Mouse (Mus musculus): Measurements from ENCODE around the gene Ferd3l. TPM values are rescaled to one million over a fixed set of nuclear protein-coding genes. Genes with fewer than 3 reads are reported as not detected.

Ferd3l gene
- polyA plus RNA-seq, 1 experiment from 2014 or later = not detected

GRCm38 (mm10) chr12:33958241-33959194 lies 30.3 kb downstream of the Ferd3l start:
- H3K4me2 ChIP-seq (replicated peaks; ENCODE audit: low read depth) = peak overlapping the region; percentile 78
- peak overlapping the region; percentile 78 for H3K27ac ChIP-seq (replicated peaks)
- H3K9ac ChIP-seq (ENCODE audit: low read length) = peak overlapping the region; percentile 69
- WGBS = 3% methylated on average over 47 of the region's 56 CpGs
- TF ChIP-seq CTCF (IDR thresholded peaks at IDR 0.05; ENCODE audit: low read depth) (no peak), EP300 (optimal IDR thresholded peaks at IDR 0.05) (no peak)
- H3K4me1 ChIP-seq (replicated peaks; ENCODE audit: control insufficient read depth, insufficient read depth) = no peaks in the 10 kb centered on the region
- DNase-seq (ENCODE audit: low spot score) (no peak), ATAC-seq (ENCODE audit: low FRiP score, low TSS enrichment) (peak; percentile 35)
- no peaks in the 10 kb centered on the region for H3K36me3 ChIP-seq (ENCODE audit: control insufficient read depth, insufficient read depth, low read length)
- peak overlapping the region; percentile 67 for H3K4me3 ChIP-seq (ENCODE audit: low read depth, low read length)
- H3K9me3 ChIP-seq (ENCODE audit: control insufficient read depth, low read length) = no peaks in the 10 kb centered on the region
- H3K27me3 ChIP-seq (ENCODE audit: control insufficient read depth, insufficient read depth, low read length) = peaks cover 7% of the 10 kb centered on the region; the same call in 1 of the 2 replicates

GRCm38 (mm10) chr12:33959206-33959605 lies 31.0 kb downstream of the Ferd3l start:
- ATAC-seq (ENCODE audit: low FRiP score, low TSS enrichment) (no peak), DNase-seq (ENCODE audit: low spot score) (no peak)
- Histone ChIP-seq H3K9ac (ENCODE audit: low read length) (no peak overlapping the region), H3K4me1 (replicated peaks; ENCODE audit: control insufficient read depth, insufficient read depth) (no peaks in the 10 kb centered on the region), H3K27me3 (ENCODE audit: control insufficient read depth, insufficient read depth, low read length) (peaks cover 11% of the 10 kb centered on the region; the same call in 1 of the 2 replicates), H3K27ac (replicated peaks) (no peak overlapping the region), H3K9me3 (ENCODE audit: control insufficient read depth, low read length) (no peaks in the 10 kb centered on the region), H3K4me3 (ENCODE audit: low read depth, low read length) (peak overlapping the region; percentile 67), H3K4me2 (replicated peaks; ENCODE audit: low read depth) (peak overlapping the region; percentile 78), H3K36me3 (ENCODE audit: control insufficient read depth, insufficient read depth, low read length) (no peaks in the 10 kb centered on the region)
- 20% methylated on average over 6 of the region's 6 CpGs for WGBS
- TF ChIP-seq CTCF (IDR thresholded peaks at IDR 0.05; ENCODE audit: low read depth) (no peak), EP300 (optimal IDR thresholded peaks at IDR 0.05) (no peak)

GRCm38 (mm10) chr12:33959846-33960245 lies 31.6 kb downstream of the Ferd3l start:
- H3K4me3 ChIP-seq (ENCODE audit: low read depth, low read length) = no peak overlapping the region
- H3K4me2 ChIP-seq (replicated peaks; ENCODE audit: low read depth) = no peak overlapping the region

GRCm38 (mm10) chr12:33961013-33961412 lies 32.8 kb downstream of the Ferd3l start:
- H3K4me2 ChIP-seq (replicated peaks; ENCODE audit: low read depth) = no peak overlapping the region
- no peak overlapping the region for H3K9ac ChIP-seq (ENCODE audit: low read length)
- H3K36me3 ChIP-seq (ENCODE audit: control insufficient read depth, insufficient read depth, low read length) = no peaks in the 10 kb centered on the region
- DNase-seq (ENCODE audit: low spot score) (no peak), ATAC-seq (ENCODE audit: low FRiP score, low TSS enrichment) (no peak)
- no peak overlapping the region for H3K4me3 ChIP-seq (ENCODE audit: low read depth, low read length)
- H3K4me1 ChIP-seq (replicated peaks; ENCODE audit: control insufficient read depth, insufficient read depth) = no peaks in the 10 kb centered on the region
- peaks cover 12% of the 10 kb centered on the region; the same call in 1 of the 2 replicates for H3K27me3 ChIP-seq (ENCODE audit: control insufficient read depth, insufficient read depth, low read length)
- H3K9me3 ChIP-seq (ENCODE audit: control insufficient read depth, low read length) = no peaks in the 10 kb centered on the region
- H3K27ac ChIP-seq (replicated peaks) = no peak overlapping the region
- TF ChIP-seq EP300 (optimal IDR thresholded peaks at IDR 0.05) (no peak), CTCF (IDR thresholded peaks at IDR 0.05; ENCODE audit: low read depth) (no peak)
- WGBS = 49% methylated on average over 5 of the region's 5 CpGs

More at GRCm38 (mm10) chr12:33959846-33960245, 31.6 kb downstream of the Ferd3l start:
- Histone ChIP-seq H3K4me1 (replicated peaks; ENCODE audit: control insufficient read depth, insufficient read depth) (no peaks in the 10 kb centered on the region), H3K9ac (ENCODE audit: low read length) (no peak overlapping the region), H3K9me3 (ENCODE audit: control insufficient read depth, low read length) (no peaks in the 10 kb centered on the region), H3K27ac (replicated peaks) (no peak overlapping the region), H3K36me3 (ENCODE audit: control insufficient read depth, insufficient read depth, low read length) (no peaks in the 10 kb centered on the region), H3K27me3 (ENCODE audit: control insufficient read depth, insufficient read depth, low read length) (peaks cover 16% of the 10 kb centered on the region; the same call in 1 of the 2 replicates)
- no peak for TF ChIP-seq EP300 (optimal IDR thresholded peaks at IDR 0.05)
- no peak for TF ChIP-seq CTCF (IDR thresholded peaks at IDR 0.05; ENCODE audit: low read depth)
- DNase-seq (ENCODE audit: low spot score) (no peak), ATAC-seq (ENCODE audit: low FRiP score, low TSS enrichment) (no peak)
- WGBS = 25% methylated on average over 3 of the region's 3 CpGs

- no peak overlapping the region for H3K9ac ChIP-seq (ENCODE audit: low read length)
- DNase-seq (ENCODE audit: low spot score) (no peak), ATAC-seq (ENCODE audit: low FRiP score, low TSS enrichment) (no peak)
- H3K4me1 ChIP-seq (replicated peaks; ENCODE audit: control insufficient read depth, insufficient read depth) = no peaks in the 10 kb centered on the region
- TF ChIP-seq CTCF (IDR thresholded peaks at IDR 0.05; ENCODE audit: low read depth) = no peak
- TF ChIP-seq EP300 (optimal IDR thresholded peaks at IDR 0.05) = no peak
- H3K9me3 ChIP-seq (ENCODE audit: control insufficient read depth, low read length) = no peaks in the 10 kb centered on the region
- H3K27ac ChIP-seq (replicated peaks) = no peak overlapping the region
- 29% methylated on average over 17 of the region's 17 CpGs for WGBS
- H3K4me2 ChIP-seq (replicated peaks; ENCODE audit: low read depth) = no peak overlapping the region
- H3K27me3 ChIP-seq (ENCODE audit: control insufficient read depth, insufficient read depth, low read length) = peaks cover 12% of the 10 kb centered on the region; the same call in 1 of the 2 replicates
- H3K4me3 ChIP-seq (ENCODE audit: low read depth, low read length) = no peak overlapping the region
- no peaks in the 10 kb centered on the region for H3K36me3 ChIP-seq (ENCODE audit: control insufficient read depth, insufficient read depth, low read length)
These were observed 34.0 kb downstream of the Ferd3l start for GRCm38 (mm10) chr12:33962118-33962772.

Measured in stomach, postnatal 0 days (tissue).